Mouse (Mus musculus): Measurements from ENCODE around the gene Cetn2. TPM values are rescaled to one million over a fixed set of nuclear protein-coding genes. Genes with fewer than 3 reads are reported as not detected.

The Cetn2 gene
- polyA plus RNA-seq (2015; fragmentation: Nextera tagmentation; extraction: Ambion mirVana), result 49.5 and 50.7 TPM in 2 replicates

DNA sequence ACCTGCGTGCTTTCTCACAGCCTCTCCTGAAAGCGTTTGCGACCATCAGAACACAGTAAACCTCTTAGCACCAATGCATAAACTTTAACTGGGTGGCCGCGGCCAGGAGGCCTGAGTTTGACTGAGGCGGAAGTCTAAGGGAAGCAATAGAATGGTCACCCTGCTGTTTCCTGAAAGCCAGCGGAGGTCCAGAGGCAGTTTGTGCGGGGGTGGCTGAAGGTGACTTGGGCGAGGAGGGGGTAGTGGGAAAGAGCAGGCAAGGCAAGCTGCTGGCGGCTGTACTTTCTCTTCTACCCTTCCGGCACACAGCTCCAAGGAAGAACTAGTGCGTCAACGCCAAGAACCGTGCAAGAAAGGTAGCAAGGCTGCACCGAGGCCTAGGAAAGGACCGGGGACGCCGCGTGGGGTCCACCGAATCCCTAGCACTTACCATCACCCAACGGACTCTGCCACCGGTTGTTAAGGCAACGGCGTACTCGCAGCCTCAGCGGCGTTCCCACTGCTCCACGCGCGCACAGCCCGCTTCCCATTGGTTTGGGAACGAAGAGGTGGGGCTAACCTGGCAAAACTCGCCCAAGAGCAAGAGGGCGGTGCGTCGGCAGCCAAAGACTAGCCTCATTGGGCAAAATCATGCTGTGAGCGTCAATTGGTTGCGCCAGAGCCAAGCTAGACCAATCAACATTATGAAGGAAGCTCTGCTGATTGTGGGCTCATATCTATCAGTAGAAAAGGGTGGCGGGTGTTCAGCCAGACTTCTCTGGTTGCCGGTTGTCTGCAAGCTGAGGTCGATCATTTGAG is at the start of gene Cetn2, which contains the start of gene Nsdhl:
Gene Cetn2, minus strand, starts transcription at position 528 of the 798 bp plus-strand sequence.
Gene Nsdhl, plus strand, starts transcription at position 674 of the 798 bp plus-strand sequence.
- H3K9me3 ChIP-seq (ENCODE audit: control insufficient read depth, low read length), result no peaks in the 10 kb centered on the region
- no peaks in the 10 kb centered on the region for H3K4me1 ChIP-seq (replicated peaks; ENCODE audit: control insufficient read depth, insufficient read depth)
- H3K36me3 ChIP-seq (ENCODE audit: control insufficient read depth, insufficient read depth, low read length), result no peaks in the 10 kb centered on the region
- no peak for TF ChIP-seq EP300 (optimal IDR thresholded peaks at IDR 0.05)
- no peak for TF ChIP-seq CTCF (IDR thresholded peaks at IDR 0.05; ENCODE audit: low read depth)
- 18% methylated on average over 41 of the region's 41 CpGs for WGBS
- no peak within 1 kb of the TSS; the same call in 1 of the 2 replicates for H3K27ac ChIP-seq (replicated peaks)
- no peaks in the 10 kb centered on the region for H3K27me3 ChIP-seq (ENCODE audit: control insufficient read depth, insufficient read depth, low read length)
- ATAC-seq (ENCODE audit: low FRiP score, low TSS enrichment) (peak; percentile 99), DNase-seq (ENCODE audit: low spot score) (peak; percentile 90)
- peak within 1 kb of the TSS; percentile 58 for H3K9ac ChIP-seq (ENCODE audit: low read length)
- H3K4me2 ChIP-seq (replicated peaks; ENCODE audit: low read depth), result peak within 1 kb of the TSS; percentile 59
- peak within 1 kb of the TSS; percentile 52 for H3K4me3 ChIP-seq (ENCODE audit: low read depth, low read length)

DNA sequence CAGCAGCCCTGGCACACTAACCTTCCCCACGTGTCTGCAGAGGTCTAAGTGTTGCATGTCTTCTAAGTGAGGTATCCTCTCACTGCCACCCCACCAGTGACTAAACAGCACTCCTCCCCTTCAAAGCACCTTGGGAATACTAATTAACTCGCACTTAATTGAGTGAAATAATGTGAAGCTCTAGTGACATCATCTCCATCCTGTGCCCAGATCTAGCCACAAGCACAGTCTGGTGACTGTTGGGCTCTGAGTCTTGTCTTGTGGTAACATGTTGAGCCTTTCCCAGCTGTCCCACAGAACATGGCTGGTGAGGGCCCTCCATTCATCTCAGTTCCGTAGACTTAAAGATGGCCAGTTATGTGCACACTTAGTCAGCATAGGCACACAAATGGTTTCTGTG is 44.5 kb upstream of the Cetn2 start:
- no peak overlapping the region for H3K4me2 ChIP-seq (replicated peaks; ENCODE audit: low read depth)
- TF ChIP-seq EP300 (optimal IDR thresholded peaks at IDR 0.05), result no peak
- no peak for TF ChIP-seq CTCF (IDR thresholded peaks at IDR 0.05; ENCODE audit: low read depth)
- no peak overlapping the region for H3K9ac ChIP-seq (ENCODE audit: low read length)
- DNase-seq (ENCODE audit: low spot score) (no peak), ATAC-seq (ENCODE audit: low FRiP score, low TSS enrichment) (no peak)
- H3K27me3 ChIP-seq (ENCODE audit: control insufficient read depth, insufficient read depth, low read length), result no peaks in the 10 kb centered on the region
- H3K27ac ChIP-seq (replicated peaks), result no peak overlapping the region
- H3K4me1 ChIP-seq (replicated peaks; ENCODE audit: control insufficient read depth, insufficient read depth), result no peaks in the 10 kb centered on the region
- H3K4me3 ChIP-seq (ENCODE audit: low read depth, low read length), result no peak overlapping the region
- no peaks in the 10 kb centered on the region for H3K9me3 ChIP-seq (ENCODE audit: control insufficient read depth, low read length)
- H3K36me3 ChIP-seq (ENCODE audit: control insufficient read depth, insufficient read depth, low read length), result no peaks in the 10 kb centered on the region
- WGBS, result 81% methylated on average over 3 of the region's 3 CpGs

DNA sequence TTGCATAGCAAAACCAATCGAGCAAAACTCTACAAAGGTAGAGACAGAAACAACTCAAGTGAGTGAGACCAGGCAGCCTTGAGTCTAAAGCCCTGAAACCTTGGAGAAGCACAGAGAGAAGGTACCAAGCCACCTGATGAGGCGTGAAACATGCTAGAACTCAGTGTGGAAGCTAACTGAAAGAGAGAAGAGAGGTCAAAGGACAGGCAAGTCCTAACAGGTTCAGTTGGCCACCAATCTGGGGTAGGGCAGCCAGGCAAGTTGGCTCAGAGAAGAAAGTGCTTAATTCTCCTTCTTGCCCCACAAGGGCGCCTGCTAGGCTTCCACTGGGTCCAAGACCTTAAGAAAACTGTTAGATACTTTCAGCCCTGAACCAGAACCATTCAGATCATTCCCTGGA is 43.3 kb upstream of the Cetn2 start:
- no peak overlapping the region for H3K27ac ChIP-seq (replicated peaks)
- no peaks in the 10 kb centered on the region for H3K27me3 ChIP-seq (ENCODE audit: control insufficient read depth, insufficient read depth, low read length)
- H3K9ac ChIP-seq (ENCODE audit: low read length), result no peak overlapping the region
- no peak overlapping the region for H3K4me3 ChIP-seq (ENCODE audit: low read depth, low read length)
- no peak overlapping the region for H3K4me2 ChIP-seq (replicated peaks; ENCODE audit: low read depth)
- TF ChIP-seq EP300 (optimal IDR thresholded peaks at IDR 0.05) (no peak), CTCF (IDR thresholded peaks at IDR 0.05; ENCODE audit: low read depth) (no peak)
- no peak for DNase-seq (ENCODE audit: low spot score)
- no peaks in the 10 kb centered on the region for H3K4me1 ChIP-seq (replicated peaks; ENCODE audit: control insufficient read depth, insufficient read depth)
- no peaks in the 10 kb centered on the region for H3K9me3 ChIP-seq (ENCODE audit: control insufficient read depth, low read length)
- 65% methylated on average over 3 of the region's 3 CpGs for WGBS
- no peak for ATAC-seq (ENCODE audit: low FRiP score, low TSS enrichment)
- H3K36me3 ChIP-seq (ENCODE audit: control insufficient read depth, insufficient read depth, low read length), result no peaks in the 10 kb centered on the region

DNA sequence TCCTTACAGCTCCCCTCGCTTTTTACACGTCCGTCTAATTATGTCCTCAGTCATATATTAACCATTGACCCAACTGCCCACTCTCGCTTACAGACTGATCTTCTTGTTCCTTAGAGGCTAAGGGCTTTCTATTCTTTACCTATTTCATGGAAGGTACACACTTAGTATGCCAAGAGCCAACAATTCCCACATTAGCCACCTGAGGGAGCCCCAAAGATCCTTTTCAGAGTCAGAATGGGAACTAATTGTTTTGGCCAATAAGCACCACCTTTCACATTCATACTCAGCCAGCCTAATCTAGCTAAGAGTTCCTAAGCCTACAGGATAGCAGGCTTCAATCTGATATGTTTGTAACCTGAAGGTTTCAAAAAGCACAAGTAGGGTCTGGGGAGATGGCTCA is 42.2 kb upstream of the Cetn2 start:
- DNase-seq (ENCODE audit: low spot score), result peak; percentile 17
- 72% methylated on average over 4 of the region's 4 CpGs for WGBS
- no peak for ATAC-seq (ENCODE audit: low FRiP score, low TSS enrichment)

DNA sequence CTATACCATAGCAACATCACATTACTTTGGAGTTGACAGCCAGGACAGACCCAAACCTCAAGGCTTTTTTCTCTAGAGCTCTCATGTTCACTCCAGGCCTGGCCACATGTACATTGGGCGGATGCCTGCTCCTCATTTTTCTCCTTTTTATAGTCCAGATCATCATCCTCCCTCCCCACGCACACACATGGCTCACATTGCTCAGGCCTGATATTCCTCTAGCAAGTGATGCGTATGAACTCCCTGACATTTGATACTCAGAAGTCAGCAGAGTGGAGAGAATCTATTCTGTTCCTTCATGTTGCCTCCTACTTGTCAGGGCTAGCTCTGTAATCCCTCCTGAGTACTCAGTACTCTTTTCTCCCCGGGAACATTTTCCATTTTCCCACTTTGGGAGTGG is 38.3 kb upstream of the Cetn2 start:
- no peak overlapping the region for H3K9ac ChIP-seq (ENCODE audit: low read length)
- 84% methylated on average over 4 of the region's 4 CpGs for WGBS
- H3K9me3 ChIP-seq (ENCODE audit: control insufficient read depth, low read length), result no peaks in the 10 kb centered on the region
- no peak overlapping the region for H3K4me3 ChIP-seq (ENCODE audit: low read depth, low read length)
- H3K27ac ChIP-seq (replicated peaks), result no peak overlapping the region
- H3K4me1 ChIP-seq (replicated peaks; ENCODE audit: control insufficient read depth, insufficient read depth), result no peaks in the 10 kb centered on the region
- no peak overlapping the region for H3K4me2 ChIP-seq (replicated peaks; ENCODE audit: low read depth)
- H3K27me3 ChIP-seq (ENCODE audit: control insufficient read depth, insufficient read depth, low read length), result no peaks in the 10 kb centered on the region
- H3K36me3 ChIP-seq (ENCODE audit: control insufficient read depth, insufficient read depth, low read length), result no peaks in the 10 kb centered on the region
- no peak for TF ChIP-seq EP300 (optimal IDR thresholded peaks at IDR 0.05)
- TF ChIP-seq CTCF (IDR thresholded peaks at IDR 0.05; ENCODE audit: low read depth), result no peak
- DNase-seq (ENCODE audit: low spot score) (no peak), ATAC-seq (ENCODE audit: low FRiP score, low TSS enrichment) (no peak)

More for the DNA sequence above, 42.2 kb upstream of the Cetn2 start:
- no peak overlapping the region for H3K4me3 ChIP-seq (ENCODE audit: low read depth, low read length)
- H3K27me3 ChIP-seq (ENCODE audit: control insufficient read depth, insufficient read depth, low read length), result no peaks in the 10 kb centered on the region
- H3K27ac ChIP-seq (replicated peaks), result no peak overlapping the region
- TF ChIP-seq CTCF (IDR thresholded peaks at IDR 0.05; ENCODE audit: low read depth) (peak; percentile 58), EP300 (optimal IDR thresholded peaks at IDR 0.05) (no peak)
- H3K9ac ChIP-seq (ENCODE audit: low read length), result no peak overlapping the region
- no peak overlapping the region for H3K4me2 ChIP-seq (replicated peaks; ENCODE audit: low read depth)
- H3K36me3 ChIP-seq (ENCODE audit: control insufficient read depth, insufficient read depth, low read length), result no peaks in the 10 kb centered on the region
- H3K9me3 ChIP-seq (ENCODE audit: control insufficient read depth, low read length), result no peaks in the 10 kb centered on the region
- no peaks in the 10 kb centered on the region for H3K4me1 ChIP-seq (replicated peaks; ENCODE audit: control insufficient read depth, insufficient read depth)

DNA sequence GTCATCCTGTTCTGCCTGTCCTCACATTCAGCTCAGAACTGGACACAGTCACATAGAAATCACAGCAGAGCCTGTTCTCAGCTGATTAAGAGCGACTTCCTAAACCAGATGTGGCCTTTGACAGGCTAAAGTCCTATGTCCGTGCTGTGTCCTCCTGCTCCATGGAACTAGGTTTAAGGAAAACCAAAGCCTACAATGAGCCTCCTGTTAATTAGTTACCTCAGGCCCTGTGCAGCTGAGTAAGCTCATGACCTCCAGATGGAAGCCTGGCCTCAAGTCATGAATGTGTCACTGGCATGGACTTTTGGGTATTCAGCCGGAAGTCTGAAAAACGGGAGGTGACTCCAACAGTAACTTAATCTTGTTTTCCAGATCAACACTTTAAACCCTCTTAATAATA is 35.3 kb upstream of the Cetn2 start:
- WGBS, result 79% methylated on average over 4 of the region's 4 CpGs
- H3K4me1 ChIP-seq (replicated peaks; ENCODE audit: control insufficient read depth, insufficient read depth), result no peaks in the 10 kb centered on the region
- H3K9me3 ChIP-seq (ENCODE audit: control insufficient read depth, low read length), result no peaks in the 10 kb centered on the region
- no peaks in the 10 kb centered on the region for H3K27me3 ChIP-seq (ENCODE audit: control insufficient read depth, insufficient read depth, low read length)
- ATAC-seq (ENCODE audit: low FRiP score, low TSS enrichment) (no peak), DNase-seq (ENCODE audit: low spot score) (no peak)
- TF ChIP-seq EP300 (optimal IDR thresholded peaks at IDR 0.05), result no peak
- H3K4me3 ChIP-seq (ENCODE audit: low read depth, low read length), result no peak overlapping the region
- H3K4me2 ChIP-seq (replicated peaks; ENCODE audit: low read depth), result no peak overlapping the region
- no peaks in the 10 kb centered on the region for H3K36me3 ChIP-seq (ENCODE audit: control insufficient read depth, insufficient read depth, low read length)
- H3K27ac ChIP-seq (replicated peaks), result no peak overlapping the region
- H3K9ac ChIP-seq (ENCODE audit: low read length), result no peak overlapping the region
